Mouse (Mus musculus) layer of hippocampus, adult 2 months (tissue): Measurements from ENCODE around the gene Ptprs. TPM values are rescaled to one million over a fixed set of nuclear protein-coding genes. Genes with fewer than 3 reads are reported as not detected.

Experiments
- DNase-seq, 2 experiments: peaks; one replicate each; pipeline ENCODE4 v3.0.0; 2022; ENCODE audit warnings: low spot score in 2 of 2
- H3K27ac ChIP-seq: fragments of 200-600 bp; 2 replicates; pipeline ENCODE4 v1.8.1; 2022
- H3K4me3 ChIP-seq: fragments of 200-600 bp; 2 replicates; pipeline ENCODE4 v1.8.1; 2022; ENCODE audit warnings: mild to moderate bottlenecking
- CTCF ChIP-seq: fragments of 200-600 bp; conservative IDR thresholded peaks from 2 replicates; pipeline ENCODE4 v1.8.1; 2022; ENCODE audit warnings: antibody characterized with exemption, mild to moderate bottlenecking, moderate library complexity
- total RNA-seq, 2 experiments: library from RNA; stranded (reverse); gene quantifications; 2 replicates each; pipeline ENCODE4 v1.2.3; 2021

Gene Ptprs
- total RNA-seq, 2 experiments from 2014 or later: 666 to 670 TPM

GRCm38 (mm10) chr17:56425584-56425914, 50.7 kb downstream of the Ptprs start:
- Histone ChIP-seq H3K4me3 (peak overlapping the region; percentile 43), H3K27ac (peak overlapping the region; percentile 80)
- peak; percentile 96 for TF ChIP-seq CTCF
- peak; percentile 50 to 85 for DNase-seq

DNA sequence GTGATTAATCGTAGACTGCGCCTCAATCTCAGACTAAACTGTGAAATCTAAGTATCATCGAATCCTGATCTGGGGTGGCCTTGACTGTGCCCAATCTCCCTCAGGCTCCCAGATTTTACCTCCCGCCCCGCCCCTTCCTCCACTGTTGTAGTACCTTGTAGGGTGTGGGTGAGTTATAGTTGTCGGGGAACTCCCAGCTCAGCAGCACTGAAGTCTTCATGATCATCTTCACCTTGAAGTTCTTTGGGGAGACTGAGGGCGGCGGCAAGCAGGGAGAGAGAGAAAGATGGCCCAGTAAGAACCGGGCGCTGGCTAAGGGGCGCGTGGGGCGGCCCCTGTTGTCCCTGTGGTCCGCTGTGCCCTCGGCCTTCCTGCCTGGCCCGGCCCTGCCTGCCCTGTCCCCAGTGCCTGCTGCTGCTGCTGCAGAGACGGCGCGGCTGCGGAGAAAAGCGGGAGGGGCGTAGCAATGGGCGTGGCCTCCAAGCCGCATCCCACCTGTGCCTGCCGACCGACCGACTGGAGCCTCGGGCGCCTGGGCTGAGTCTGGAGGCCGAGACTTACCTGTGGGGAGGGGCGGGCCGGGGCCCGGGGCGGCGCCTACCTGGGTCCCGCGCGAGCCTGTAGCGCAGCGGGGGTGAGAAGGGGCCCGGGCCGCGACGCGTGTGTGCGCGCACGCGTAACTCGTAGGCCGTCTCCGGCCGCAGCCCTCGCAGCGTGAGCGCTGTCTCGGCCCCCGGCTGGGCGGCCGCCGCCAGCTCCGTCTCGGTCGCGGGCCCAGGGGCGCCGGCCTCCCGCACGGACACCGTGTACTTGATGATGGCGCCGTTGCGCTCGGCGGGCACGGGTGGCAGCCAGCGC, 51.3 kb downstream of the Ptprs start:
- no peak for TF ChIP-seq CTCF
- peak overlapping the region; percentile 80 for H3K27ac ChIP-seq
- peak overlapping the region; percentile 43 for H3K4me3 ChIP-seq
- no peak for DNase-seq

DNA sequence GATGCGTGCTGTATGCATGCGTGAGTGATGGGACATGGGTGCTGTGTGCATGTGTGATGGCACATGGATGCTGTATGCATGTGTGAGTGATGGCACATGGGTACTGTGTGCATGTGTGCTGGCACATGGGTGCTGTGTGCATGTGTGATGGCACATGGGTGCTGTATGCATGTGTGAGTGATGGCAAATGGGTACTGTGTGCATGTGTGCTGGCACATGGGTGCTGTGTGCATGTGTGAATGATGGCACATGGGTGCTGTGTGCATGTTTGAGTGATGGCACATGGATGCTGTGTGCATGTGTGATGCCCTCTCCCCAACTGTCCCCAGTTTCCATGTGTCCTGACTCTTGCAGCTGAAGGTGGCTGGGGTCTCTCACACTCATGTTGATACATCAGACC, 56.3 kb downstream of the Ptprs start:
- Histone ChIP-seq H3K4me3 (no peak overlapping the region), H3K27ac (no peak overlapping the region)
- TF ChIP-seq CTCF: no peak
- no peak for DNase-seq

DNA sequence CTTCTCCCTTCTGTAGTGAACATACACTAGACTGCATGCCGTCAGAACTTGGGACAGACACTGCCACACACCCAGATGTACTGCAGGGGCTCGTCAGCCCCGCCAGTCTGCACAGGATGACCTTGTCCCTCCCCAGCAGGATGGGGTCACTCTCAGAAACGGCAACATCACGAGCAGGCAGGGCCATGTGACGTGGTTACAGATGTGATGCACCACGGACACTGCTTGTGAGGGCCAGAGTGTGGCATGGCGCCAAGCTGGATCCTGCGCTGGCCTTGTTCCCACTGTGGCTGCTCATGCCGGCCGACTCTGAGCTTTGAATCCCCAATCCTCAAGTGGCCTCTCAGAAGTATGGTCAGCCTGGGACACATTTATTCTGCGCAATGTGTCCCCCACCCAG, 58.0 kb downstream of the Ptprs start:
- no peak for DNase-seq
- no peak for TF ChIP-seq CTCF
- peak overlapping the region; percentile 28; the same call in 1 of the 2 replicates for H3K27ac ChIP-seq
- H3K4me3 ChIP-seq: no peak overlapping the region

GRCm38 (mm10) chr17:56414785-56415184, 61.5 kb downstream of the Ptprs start:
- no peak for TF ChIP-seq CTCF
- DNase-seq: no peak
- peak overlapping the region; percentile 59 for H3K27ac ChIP-seq
- H3K4me3 ChIP-seq: no peak overlapping the region

DNA sequence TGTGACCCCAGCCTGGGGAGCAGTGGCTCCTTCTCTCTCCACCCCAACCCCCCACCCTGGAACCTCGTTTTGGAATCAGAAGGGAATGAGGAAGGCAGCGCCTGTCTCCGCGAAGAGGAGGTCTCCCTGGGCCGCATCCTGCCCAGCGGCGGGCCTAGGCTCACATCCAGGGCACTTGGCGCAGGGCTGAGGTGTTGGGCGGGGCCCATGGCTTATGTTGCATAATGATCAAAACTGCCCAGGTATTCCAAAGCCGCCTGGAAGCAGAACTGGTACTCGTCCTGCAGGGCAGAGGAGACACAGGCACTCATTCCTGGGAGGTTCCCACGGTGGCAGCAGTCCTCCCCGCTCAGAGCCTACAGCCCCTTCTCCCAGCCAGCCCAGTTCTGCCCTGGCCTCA, 63.2 kb downstream of the Ptprs start:
- no peak for TF ChIP-seq CTCF
- no peak for DNase-seq
- Histone ChIP-seq H3K4me3 (no peak overlapping the region), H3K27ac (peak overlapping the region; percentile 61)

DNA sequence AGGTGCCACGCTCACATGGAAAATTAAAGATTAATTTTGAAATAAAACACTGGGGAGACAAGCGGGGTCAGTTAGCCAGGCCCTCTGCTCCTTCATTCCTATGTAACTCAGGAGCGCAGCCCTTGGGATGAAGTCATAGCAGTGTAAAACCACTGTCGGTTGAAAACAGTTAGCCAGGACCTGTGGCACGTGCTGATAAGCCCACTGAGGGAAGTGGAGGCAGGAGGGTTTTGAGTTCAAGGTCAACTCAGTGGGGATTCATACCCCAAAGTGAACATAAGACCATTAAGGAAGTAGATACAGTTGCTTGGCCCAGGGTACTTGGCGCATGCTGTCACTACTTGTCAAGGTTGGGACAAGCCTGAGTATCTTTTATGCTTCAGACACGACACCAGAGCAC, 64.8 kb downstream of the Ptprs start:
- no peak overlapping the region for H3K4me3 ChIP-seq
- no peak for DNase-seq
- H3K27ac ChIP-seq: no peak overlapping the region
- TF ChIP-seq CTCF: no peak

DNA sequence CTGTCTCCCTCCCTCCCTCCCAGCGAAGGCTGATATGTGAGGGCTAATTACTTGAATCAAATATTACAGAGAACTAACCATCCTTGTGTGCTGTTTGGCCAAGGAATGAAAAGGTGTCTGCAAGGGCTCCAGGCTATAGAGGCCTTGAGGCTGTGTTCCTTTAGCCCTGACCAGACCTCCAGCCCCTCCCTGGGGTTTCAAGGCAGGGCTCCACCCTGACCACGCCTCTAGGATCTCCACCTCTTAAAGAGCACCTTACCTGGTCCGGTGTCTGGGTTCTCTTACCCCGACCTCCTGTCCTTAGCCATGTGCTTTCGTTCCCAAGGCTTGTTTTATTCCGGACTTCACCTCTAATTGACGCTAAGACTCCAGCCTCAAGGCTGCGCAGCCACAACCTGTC, 66.5 kb downstream of the Ptprs start:
- DNase-seq: no peak
- TF ChIP-seq CTCF: no peak
- Histone ChIP-seq H3K4me3 (no peak overlapping the region), H3K27ac (peak overlapping the region; percentile 87)

DNA sequence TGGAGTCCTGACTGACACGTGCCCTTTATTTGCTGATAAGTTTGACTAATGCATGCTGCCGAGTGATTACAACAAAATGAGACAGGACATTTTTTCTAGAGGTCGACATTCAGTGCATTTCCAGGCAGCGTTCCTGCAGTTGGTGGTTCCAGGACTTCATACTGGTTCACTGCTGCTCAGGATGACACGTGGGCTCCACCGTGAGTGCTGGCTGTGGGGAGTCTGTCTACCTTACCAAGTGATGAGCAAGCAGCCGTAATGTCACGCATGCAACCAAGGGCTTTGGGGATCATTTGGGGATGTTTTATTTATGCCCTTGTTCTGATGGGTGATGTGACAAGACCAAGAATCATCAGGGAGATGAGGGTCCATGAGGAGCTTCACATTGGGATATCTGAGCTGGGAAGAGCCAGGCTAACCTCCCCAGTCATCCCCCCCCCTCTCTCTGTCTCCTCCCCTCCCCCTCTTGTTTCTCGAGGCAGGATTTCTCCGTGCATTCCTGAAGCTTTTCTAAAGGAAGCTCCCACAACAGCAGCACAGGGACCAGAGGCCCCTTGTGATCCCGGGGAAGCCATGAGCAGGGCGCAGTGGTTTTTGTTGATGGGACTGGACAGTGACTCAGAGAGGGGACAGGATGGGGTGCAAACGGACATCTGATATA, 67.2 kb downstream of the Ptprs start:
- H3K4me3 ChIP-seq: no peak overlapping the region
- TF ChIP-seq CTCF: no peak
- DNase-seq: no peak
- peak overlapping the region; percentile 87 for H3K27ac ChIP-seq

GRCm38 (mm10) chr17:56407379-56407778, 68.9 kb downstream of the Ptprs start:
- H3K27ac ChIP-seq: peak overlapping the region; percentile 87
- DNase-seq: no peak
- TF ChIP-seq CTCF: no peak
- no peak overlapping the region for H3K4me3 ChIP-seq

GRCm38 (mm10) chr17:56406878-56407277, 69.4 kb downstream of the Ptprs start:
- DNase-seq: no peak
- Histone ChIP-seq H3K4me3 (no peak overlapping the region), H3K27ac (peak overlapping the region; percentile 87)
- TF ChIP-seq CTCF: no peak

GRCm38 (mm10) chr17:56405856-56406840, 70.1 kb downstream of the Ptprs start:
- no peak for DNase-seq
- peak overlapping the region; percentile 87 for H3K27ac ChIP-seq
- no peak for TF ChIP-seq CTCF
- H3K4me3 ChIP-seq: no peak overlapping the region

GRCm38 (mm10) chr17:56405341-56405740, 70.9 kb downstream of the Ptprs start:
- Histone ChIP-seq H3K27ac (peak overlapping the region; percentile 87; the same call in 1 of the 2 replicates), H3K4me3 (no peak overlapping the region)
- DNase-seq: no peak
- TF ChIP-seq CTCF: no peak
